Mouse (Mus musculus) small intestine, adult 2 months (tissue): ENCODE measurements around the gene Gm17334. TPM values are rescaled to one million over a fixed set of nuclear protein-coding genes. Genes with fewer than 3 reads are reported as not detected.

Source experiments
- H3K27ac ChIP-seq: fragments of 200-500 bp; 2 replicates; pipeline ENCODE4 v1.5.1; 2012; ENCODE audit warnings: low read depth, low read length, control low read depth, inconsistent platforms; ENCODE audit not compliant: insufficient read depth
- H3K27me3 ChIP-seq: fragments of 200-500 bp; 2 replicates; pipeline ENCODE4 v1.6.1; 2012; ENCODE audit warnings: mild to moderate bottlenecking, moderate library complexity, low read length, inconsistent platforms; ENCODE audit not compliant: control insufficient read depth, insufficient read depth
- H3K36me3 ChIP-seq: fragments of 200-500 bp; 2 replicates; pipeline ENCODE4 v1.6.1; 2012; ENCODE audit warnings: mild to moderate bottlenecking, low read length, control low read depth, inconsistent platforms; ENCODE audit not compliant: control insufficient read depth, insufficient read depth
- H3K4me1 ChIP-seq: fragments of 200-500 bp; 2 replicates; pipeline ENCODE4 v1.6.1; 2012; ENCODE audit warnings: low read length, inconsistent platforms, mixed read lengths; ENCODE audit not compliant: control insufficient read depth, insufficient read depth, insufficient read length
- H3K4me3 ChIP-seq: fragments of 200-500 bp; 2 replicates; pipeline ENCODE4 v1.5.1; 2012; ENCODE audit warnings: low read depth, mild to moderate bottlenecking, control low read depth, inconsistent platforms, low read length, moderate library complexity
- CTCF ChIP-seq: fragments of 200-500 bp; IDR thresholded peaks from 2 replicates; pipeline ENCODE4 v1.5.1; 2012; ENCODE audit warnings: low read depth, mild to moderate bottlenecking, control low read depth, inconsistent platforms, low read length, moderate library complexity, mixed read lengths; ENCODE audit not compliant: insufficient replicate concordance, insufficient read length; ENCODE audit errors: extremely low read depth
- POLR2A ChIP-seq: fragments of 200-500 bp; IDR thresholded peaks from 2 replicates; pipeline ENCODE4 v1.6.1; 2012; ENCODE audit warnings: low read depth, mild to moderate bottlenecking, control low read depth, inconsistent platforms, low read length, moderate library complexity
- WGBS: fragments of 180-500 bp; shearing (Covaris S2); methylation state at CpG from one replicate; pipeline ENCODE4 v1.1.7; 2018; 5-methylcytosine and 5-hydroxymethylcytosine counted together
- polyA plus RNA-seq: library from polyadenylated mRNA; depleted of rRNA; stranded (reverse); fragments of >200 nt; gene quantifications from 2 replicates; pipeline ENCODE4 v1.2.3, GENCODE M21; 2012

Gm17334 gene
- polyA plus RNA-seq, 1 experiment: 1.6 TPM

DNA sequence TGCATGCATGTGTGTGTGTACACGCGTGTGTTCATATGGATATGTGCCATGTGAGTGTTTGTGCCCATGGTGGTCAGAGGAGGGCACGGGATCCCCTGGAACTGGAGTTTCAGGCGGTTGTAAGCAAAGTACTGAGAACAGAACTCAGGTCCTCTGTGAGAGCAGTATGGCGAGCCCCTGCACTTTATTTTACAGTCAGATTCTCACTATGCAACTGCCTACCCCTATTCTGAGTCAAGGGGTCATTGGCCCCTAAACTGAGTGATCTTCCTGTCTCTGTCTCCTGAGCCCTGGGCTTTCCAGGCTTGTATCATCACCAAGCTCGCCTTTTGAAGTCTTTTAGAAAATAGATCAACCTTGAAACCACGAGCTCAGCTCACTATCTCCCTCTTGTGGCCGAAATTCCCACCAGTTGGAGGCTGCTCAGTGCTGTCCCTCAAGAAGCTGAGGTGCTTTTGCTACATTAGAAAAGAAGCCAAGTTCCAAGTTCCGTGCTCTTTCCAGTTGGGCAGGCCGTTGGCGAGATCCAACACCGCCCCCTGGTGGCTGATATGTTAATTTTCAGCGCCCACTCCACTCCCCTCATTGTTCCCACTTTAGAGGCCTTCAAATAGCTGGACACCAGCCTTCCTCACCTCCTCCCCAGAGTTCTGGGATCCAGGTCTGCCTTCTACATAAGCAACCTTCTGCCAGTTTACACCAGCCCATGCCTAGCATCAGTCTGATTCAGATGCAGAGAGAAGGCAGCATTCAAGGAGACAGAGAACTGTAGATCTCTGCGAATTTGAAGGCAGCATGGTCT lies 36.0 kb downstream of the Gm17334 start:
- Histone ChIP-seq H3K27ac (peak overlapping the region; percentile 35; the same call in 1 of the 2 replicates), H3K36me3 (no peaks in the 10 kb centered on the region), H3K4me3 (no peak overlapping the region), H3K27me3 (no peaks in the 10 kb centered on the region), H3K4me1 (0 out of 2 replicates have a peak, but pooled peaks cover 3% of the 10 kb centered on the region)
- TF ChIP-seq CTCF: peak; percentile 76; the same call in 1 of the 2 replicates
- TF ChIP-seq POLR2A: no peak
- 49% methylated on average over 14 of the region's 14 CpGs for WGBS

- TF ChIP-seq CTCF (peak; percentile 92; the same call in 1 of the 2 replicates), POLR2A (no peak)
- H3K27ac ChIP-seq: no peak overlapping the region
- H3K4me1 ChIP-seq: 0 out of 2 replicates have a peak, but pooled peaks cover 3% of the 10 kb centered on the region
- peak overlapping the region; percentile 33 for H3K4me3 ChIP-seq
- no peaks in the 10 kb centered on the region for H3K27me3 ChIP-seq
- 13% methylated on average over 17 of the region's 17 CpGs for WGBS
- no peaks in the 10 kb centered on the region for H3K36me3 ChIP-seq
Observed at GRCm38 (mm10) chr11:53735682-53736245, 37.2 kb downstream of the Gm17334 start.

- no peak overlapping the region for H3K27ac ChIP-seq
- peaks cover 3% of the 10 kb centered on the region; the same call in 1 of the 2 replicates for H3K4me1 ChIP-seq
- WGBS: 68% methylated on average over 18 of the region's 18 CpGs
Observed at GRCm38 (mm10) chr11:53734970-53735681, 37.9 kb downstream of the Gm17334 start.

GRCm38 (mm10) chr11:53734431-53734830 lies 38.6 kb downstream of the Gm17334 start:
- Histone ChIP-seq H3K4me3 (no peak overlapping the region), H3K27me3 (no peaks in the 10 kb centered on the region), H3K4me1 (peaks cover 3% of the 10 kb centered on the region; the same call in 1 of the 2 replicates), H3K27ac (no peak overlapping the region), H3K36me3 (no peaks in the 10 kb centered on the region)
- WGBS: 87% methylated on average over 2 of the region's 2 CpGs
- TF ChIP-seq CTCF (no peak), POLR2A (no peak)

More at GRCm38 (mm10) chr11:53734970-53735681, 37.9 kb downstream of the Gm17334 start:
- TF ChIP-seq POLR2A (no peak), CTCF (no peak)
- no peak overlapping the region for H3K4me3 ChIP-seq
- no peaks in the 10 kb centered on the region for H3K27me3 ChIP-seq
- no peaks in the 10 kb centered on the region for H3K36me3 ChIP-seq

DNA sequence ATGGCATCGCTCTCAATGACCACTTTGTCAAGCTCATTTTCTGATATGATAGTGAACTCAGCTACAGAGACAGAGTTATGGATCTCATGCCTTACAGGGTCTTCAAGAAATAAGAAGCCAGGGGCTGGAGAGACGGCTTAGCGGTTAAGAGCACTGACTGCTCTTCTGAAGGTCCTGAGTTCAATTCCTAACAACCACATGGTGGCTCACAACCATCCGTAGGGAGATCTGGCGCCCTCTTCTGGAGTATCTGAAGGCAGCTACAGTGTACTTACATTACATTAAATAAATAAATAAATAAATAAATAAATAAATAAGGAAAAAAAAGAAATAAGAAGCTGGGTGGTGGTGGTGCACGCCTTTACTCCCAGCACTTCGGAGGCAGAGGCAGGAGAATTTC lies 39.2 kb downstream of the Gm17334 start:
- no peak overlapping the region for H3K4me3 ChIP-seq
- H3K27me3 ChIP-seq: no peaks in the 10 kb centered on the region
- no peak overlapping the region for H3K27ac ChIP-seq
- TF ChIP-seq CTCF: peak; percentile 17; the same call in 1 of the 2 replicates
- TF ChIP-seq POLR2A: no peak
- H3K36me3 ChIP-seq: no peaks in the 10 kb centered on the region
- peaks cover 3% of the 10 kb centered on the region; the same call in 1 of the 2 replicates for H3K4me1 ChIP-seq
- 87% methylated on average over 7 of the region's 7 CpGs for WGBS

- Histone ChIP-seq H3K27ac (no peak overlapping the region), H3K4me3 (no peak overlapping the region), H3K36me3 (no peaks in the 10 kb centered on the region), H3K27me3 (no peaks in the 10 kb centered on the region; the same call in 1 of the 2 replicates), H3K4me1 (peaks cover 3% of the 10 kb centered on the region; the same call in 1 of the 2 replicates)
- WGBS: 68% methylated on average over 8 of the region's 8 CpGs
- TF ChIP-seq CTCF (no peak), POLR2A (no peak)
Observed at GRCm38 (mm10) chr11:53732244-53732643, 40.7 kb downstream of the Gm17334 start.
